Mouse (Mus musculus): ENCODE measurements around the gene Entr1.

- TF ChIP-seq CTCF (IDR thresholded peaks at IDR 0.05; ENCODE audit: control insufficient read depth, insufficient read depth, insufficient replicate concordance, low read depth, low read length), result no peak
- no peak for TF ChIP-seq POLR2A (IDR thresholded peaks at IDR 0.05; ENCODE audit: control insufficient read depth, low read depth, low read length)
These were observed 36.7 kb downstream of the Entr1 start for GRCm38 (mm10) chr2:26352291-26352910.
